8 mouse cellular contexts compared by ENCODE assay signal in genomic region chr4:155559454-155559853, GRCm38 (mm10). TPM values are rescaled to one million over a fixed set of nuclear protein-coding genes. Genes with fewer than 3 reads are reported as not detected.
A peak's percentile ranks its signal among the peaks of the same experiment; 100 is the strongest.
DNase-seq lines count a peak whose midpoint lies in the region; ATAC-seq and TF ChIP-seq lines count a peak whose summit lies in the region.
"Had no signal": no experiment of that assay in that cellular context is flagged by ENCODE, and none has a peak within 500 bp of the region (broad histone marks: within the 10 kb centered on the region; RNA-seq: fewer than 3 reads in every experiment).

No protein-coding gene starts in this region.

- no peaks in the 10 kb centered on the region for H3K27me3 ChIP-seq in liver, adult 2 months (ENCODE audit: control insufficient read depth, insufficient read depth, low read length)

- ATAC-seq in CD4-positive, CD25-positive, alpha-beta regulatory T cell, adult 4 months, result peak; percentile 14
- peak; percentile 45 for ATAC-seq in monocyte, adult 5-6 weeks (replicated peaks; ENCODE audit: insufficient number of reproducible peaks, low FRiP score, low TSS enrichment, poor library complexity, severe bottlenecking)
- ATAC-seq in erythroid progenitor cell, adult 5-6 weeks (replicated peaks; ENCODE audit: low FRiP score, poor library complexity, severe bottlenecking), result no peak

- WGBS in liver, adult 2 months, result 66% methylated on average over 6 of the region's 6 CpGs

- H3K79me2 ChIP-seq in liver, adult 2 months (ENCODE audit: control insufficient read depth, insufficient read depth, low read length), result peaks cover under 1% of the 10 kb centered on the region; the same call in 1 of the 2 replicates

- peaks cover 36% of the 10 kb centered on the region for H3K4me1 ChIP-seq in liver, adult 2 months (ENCODE audit: control insufficient read depth, insufficient read depth, low read length)
- H3K4me1 ChIP-seq in bone marrow macrophage, adult 2 months (ENCODE audit: control insufficient read depth, insufficient read depth, low read length), result peaks cover 42% of the 10 kb centered on the region

- no peak for TF ChIP-seq CTCF in liver, adult 2 months (IDR thresholded peaks at IDR 0.05; ENCODE audit: low read depth, low read length)
- TF ChIP-seq CTCF in bone marrow macrophage, adult 2 months (IDR thresholded peaks at IDR 0.05; ENCODE audit: low read depth, low read length), result no peak

- peaks cover 11% of the 10 kb centered on the region for H3K36me3 ChIP-seq in liver, adult 2 months (ENCODE audit: control insufficient read depth, insufficient read depth, low read length)

- TF ChIP-seq POLR2A in liver, adult 2 months (IDR thresholded peaks at IDR 0.05; ENCODE audit: extremely low read depth, insufficient read depth, low read length), result no peak
- TF ChIP-seq POLR2A in bone marrow macrophage, adult 2 months (IDR thresholded peaks at IDR 0.05; ENCODE audit: borderline replicate concordance, low read depth, low read length), result no peak

- H3K27ac ChIP-seq in liver, adult 2 months (replicated peaks; ENCODE audit: insufficient read depth, low read depth, low read length), result 0 out of 2 replicates have a peak overlapping the region, but pooled peaks have one; percentile 20
- H3K27ac ChIP-seq in bone marrow macrophage, adult 2 months (ENCODE audit: insufficient read depth, low read depth, low read length), result peak overlapping the region; percentile 98

- H3K9ac ChIP-seq in liver, adult 2 months (ENCODE audit: low read depth, low read length), result no peak overlapping the region

- DNase-seq in liver, adult 2 months (ENCODE audit: extremely low read depth, low read depth, low spot score), result no peak
- DNase-seq in liver, result no peak
- no peak for DNase-seq in embryo, embryonic 9.5 days (ENCODE audit: extremely low spot score)

- no peak overlapping the region for H3K4me3 ChIP-seq in liver, adult 2 months (ENCODE audit: insufficient read depth, low read depth, low read length)
- H3K4me3 ChIP-seq in bone marrow macrophage, adult 2 months (ENCODE audit: insufficient read depth, low read length), result no peak overlapping the region
- H3K4me3 ChIP-seq: erythroblast, embryonic 14.5 days had no signal

RNA-seq across cellular contexts. Expression of gene Nadk, which starts 2.7 kb away (rescaled TPM):
- total RNA-seq in liver, adult 2 months (2014; rRNA removed), result 163 and 201 TPM in 2 replicates
- polyA plus RNA-seq in liver, adult 2 months (2012; rRNA removed), result 196 and 218 TPM in 2 replicates
- polyA plus RNA-seq in CD4-positive, CD25-positive, alpha-beta regulatory T cell, adult 4 months (2017; shearing (Covaris generic)), result 10 to 100 TPM; 64.7 to 81.5 TPM
- polyA plus RNA-seq in bone marrow macrophage, adult 2 months (2012; ENCODE audit: insufficient read depth, insufficient read length, missing spikeins), result 342 and 382 TPM in 2 replicates
- 392 to 513 TPM (median 506 TPM) in 3 replicates for total RNA-seq in monocyte, adult 5-6 weeks (2017)
- total RNA-seq in erythroid progenitor cell, adult 5-6 weeks (2015; ENCODE audit: low replicate concordance), result 25.9 and 26.0 TPM in 2 replicates
- 9.9 and 12.9 TPM in 2 replicates for total RNA-seq in erythroid progenitor cell, adult 5-6 weeks (2017; ENCODE audit: low replicate concordance)

RNA-seq across cellular contexts. Expression of gene Slc35e2, which starts 41.8 kb away (rescaled TPM):
- 63.5 and 65.6 TPM in 2 replicates for total RNA-seq in liver, adult 2 months (2014; rRNA removed)
- 18.5 and 19.8 TPM in 2 replicates for polyA plus RNA-seq in liver, adult 2 months (2012; rRNA removed)
- polyA plus RNA-seq in CD4-positive, CD25-positive, alpha-beta regulatory T cell, adult 4 months (2017; shearing (Covaris generic)), result 1 to 10 TPM; 9.1 to 9.7 TPM
- polyA plus RNA-seq in bone marrow macrophage, adult 2 months (2012; ENCODE audit: insufficient read depth, insufficient read length, missing spikeins), result 11.2 and 11.4 TPM in 2 replicates
- 6.5 to 13.6 TPM (median 9.2 TPM) in 3 replicates for total RNA-seq in monocyte, adult 5-6 weeks (2017)
- 10.9 and 31.4 TPM in 2 replicates for total RNA-seq in erythroid progenitor cell, adult 5-6 weeks (2015; ENCODE audit: low replicate concordance)
- 12.2 and 14.1 TPM in 2 replicates for total RNA-seq in erythroid progenitor cell, adult 5-6 weeks (2017; ENCODE audit: low replicate concordance)
